Mouse (Mus musculus): Measurements from ENCODE around the gene Parp3. TPM values are rescaled to one million over a fixed set of nuclear protein-coding genes. Genes with fewer than 3 reads are reported as not detected.

Gene Parp3
- polyA plus RNA-seq, 1 experiment from 2014 or later, result 1.2 TPM

GRCm38 (mm10) chr9:106420608-106421007 lies 56.1 kb downstream of the Parp3 start:
- WGBS, result 7% methylated on average over 2 of the region's 2 CpGs
- no peak for ATAC-seq (ENCODE audit: extremely low read depth, insufficient number of reproducible peaks, low FRiP score, low TSS enrichment)
- peaks cover 8% of the 10 kb centered on the region for H3K27me3 ChIP-seq (replicated peaks)
- H3K9me3 ChIP-seq, result no peaks in the 10 kb centered on the region
- H3K9ac ChIP-seq, result peak overlapping the region; percentile 33; the same call in 1 of the 2 replicates
- no peak overlapping the region for H3K4me2 ChIP-seq
- peaks cover 44% of the 10 kb centered on the region for H3K4me1 ChIP-seq
- H3K27ac ChIP-seq (replicated peaks), result no peak overlapping the region
- H3K4me3 ChIP-seq, result no peak overlapping the region
- H3K36me3 ChIP-seq, result no peaks in the 10 kb centered on the region

Other genes starting within 250 kb of the Parp3 start
- 131 and 145 TPM in 2 replicates for gene Alas1, start 228.3 kb downstream of the Parp3 start, polyA plus RNA-seq (2015; fragmentation: Nextera tagmentation; extraction: Ambion mirVana)
- 26.4 and 29.9 TPM in 2 replicates for gene Poc1a, start 195.9 kb downstream of the Parp3 start, polyA plus RNA-seq (2015; fragmentation: Nextera tagmentation; extraction: Ambion mirVana)
- 8.6 and 10.4 TPM in 2 replicates for gene Dusp7, start 108.3 kb downstream of the Parp3 start, polyA plus RNA-seq (2015; fragmentation: Nextera tagmentation; extraction: Ambion mirVana)
- gene Rpl29, start 47.5 kb downstream of the Parp3 start, polyA plus RNA-seq (2015; fragmentation: Nextera tagmentation; extraction: Ambion mirVana), result 659 and 696 TPM in 2 replicates
- gene Acy1, start 38.6 kb downstream of the Parp3 start, polyA plus RNA-seq (2015; fragmentation: Nextera tagmentation; extraction: Ambion mirVana), result 25.7 and 27.2 TPM in 2 replicates
- gene Abhd14b, start 29.5 kb downstream of the Parp3 start, polyA plus RNA-seq (2015; fragmentation: Nextera tagmentation; extraction: Ambion mirVana), result 7.4 and 7.7 TPM in 2 replicates
- 44.8 and 53.3 TPM in 2 replicates for gene Abhd14a, start 29.3 kb downstream of the Parp3 start, polyA plus RNA-seq (2015; fragmentation: Nextera tagmentation; extraction: Ambion mirVana)
- gene Pcbp4, start 23.7 kb downstream of the Parp3 start, polyA plus RNA-seq (2015; fragmentation: Nextera tagmentation; extraction: Ambion mirVana), result 82.0 and 85.0 TPM in 2 replicates
- gene Gpr62, start 11.0 kb downstream of the Parp3 start, polyA plus RNA-seq (2015; fragmentation: Nextera tagmentation; extraction: Ambion mirVana), result 0.19 and 0.31 TPM in 2 replicates
- gene Rrp9, start 986 bp downstream of the Parp3 start, polyA plus RNA-seq (2015; fragmentation: Nextera tagmentation; extraction: Ambion mirVana), result 29.2 and 29.7 TPM in 2 replicates
- gene Iqcf1, start 23.0 kb upstream of the Parp3 start, polyA plus RNA-seq (2015; fragmentation: Nextera tagmentation; extraction: Ambion mirVana), result not detected in 2 replicates
- not detected in 2 replicates for gene Iqcf5, start 37.6 kb upstream of the Parp3 start, polyA plus RNA-seq (2015; fragmentation: Nextera tagmentation; extraction: Ambion mirVana)
- gene Iqcf3, start 84.7 kb upstream of the Parp3 start, polyA plus RNA-seq (2015; fragmentation: Nextera tagmentation; extraction: Ambion mirVana), result not detected in 2 replicates
- not detected in 2 replicates for gene Iqcf4, start 94.0 kb upstream of the Parp3 start, polyA plus RNA-seq (2015; fragmentation: Nextera tagmentation; extraction: Ambion mirVana)
- not detected in 2 replicates for gene Iqcf6, start 149.6 kb upstream of the Parp3 start, polyA plus RNA-seq (2015; fragmentation: Nextera tagmentation; extraction: Ambion mirVana)
- gene Grm2, start 179.1 kb upstream of the Parp3 start, polyA plus RNA-seq (2015; fragmentation: Nextera tagmentation; extraction: Ambion mirVana), result 0.09 TPM in 1 of 2 replicates, not detected in the other
- gene Tex264, start 209.0 kb upstream of the Parp3 start, polyA plus RNA-seq (2015; fragmentation: Nextera tagmentation; extraction: Ambion mirVana), result 34.7 and 43.2 TPM in 2 replicates

All from heart, embryonic 13.5 days (tissue).